Mouse (Mus musculus) thymus, postnatal 14 days (tissue): ENCODE measurements around the gene Nthl1.

Source experiments
- DNase-seq: peaks from one replicate; pipeline ENCODE4 v3.0.0; 2021

The Nthl1 gene

GRCm38 (mm10) chr17:24630072-24630471, 2.4 kb upstream of the Nthl1 start:
- no peak for DNase-seq

DNA sequence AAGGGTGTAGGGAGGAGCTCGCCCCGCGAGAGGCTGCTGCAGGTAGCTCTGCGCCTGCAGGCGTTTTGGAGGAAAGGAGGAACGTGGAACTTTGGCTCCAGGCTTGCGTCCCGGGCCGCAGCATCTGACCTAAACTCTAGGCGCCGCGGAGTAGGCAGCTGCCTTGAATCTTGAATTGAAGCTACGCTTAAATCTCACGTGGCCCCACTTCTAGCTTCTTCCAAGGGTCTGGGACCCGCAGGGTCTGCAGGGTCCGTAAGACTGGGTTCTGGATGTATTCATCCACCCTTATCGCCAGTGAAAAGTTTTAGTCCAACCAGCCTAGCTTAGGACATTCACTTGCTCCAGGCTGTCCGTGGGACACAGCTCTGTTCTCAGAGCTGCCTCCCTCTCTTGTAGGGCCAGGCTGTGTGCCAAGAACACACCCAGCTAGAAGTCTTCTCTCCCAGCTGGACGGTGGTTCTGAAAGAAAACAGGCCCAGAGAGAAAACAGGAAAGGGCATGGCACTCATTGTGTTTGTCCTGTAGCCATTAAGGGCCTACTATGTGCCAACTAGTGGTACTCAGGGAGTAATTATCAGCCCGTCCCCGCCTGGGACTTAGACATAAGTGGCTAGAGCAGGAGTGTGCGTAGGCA, 451 bp downstream of the Nthl1 start:
- no peak for DNase-seq

GRCm38 (mm10) chr17:24633831-24634230, 1.4 kb downstream of the Nthl1 start:
- no peak for DNase-seq

GRCm38 (mm10) chr17:24635024-24635423, 2.5 kb downstream of the Nthl1 start:
- DNase-seq: no peak

- no peak for DNase-seq
Measured at GRCm38 (mm10) chr17:24635694-24636093, 3.2 kb downstream of the Nthl1 start.

DNA sequence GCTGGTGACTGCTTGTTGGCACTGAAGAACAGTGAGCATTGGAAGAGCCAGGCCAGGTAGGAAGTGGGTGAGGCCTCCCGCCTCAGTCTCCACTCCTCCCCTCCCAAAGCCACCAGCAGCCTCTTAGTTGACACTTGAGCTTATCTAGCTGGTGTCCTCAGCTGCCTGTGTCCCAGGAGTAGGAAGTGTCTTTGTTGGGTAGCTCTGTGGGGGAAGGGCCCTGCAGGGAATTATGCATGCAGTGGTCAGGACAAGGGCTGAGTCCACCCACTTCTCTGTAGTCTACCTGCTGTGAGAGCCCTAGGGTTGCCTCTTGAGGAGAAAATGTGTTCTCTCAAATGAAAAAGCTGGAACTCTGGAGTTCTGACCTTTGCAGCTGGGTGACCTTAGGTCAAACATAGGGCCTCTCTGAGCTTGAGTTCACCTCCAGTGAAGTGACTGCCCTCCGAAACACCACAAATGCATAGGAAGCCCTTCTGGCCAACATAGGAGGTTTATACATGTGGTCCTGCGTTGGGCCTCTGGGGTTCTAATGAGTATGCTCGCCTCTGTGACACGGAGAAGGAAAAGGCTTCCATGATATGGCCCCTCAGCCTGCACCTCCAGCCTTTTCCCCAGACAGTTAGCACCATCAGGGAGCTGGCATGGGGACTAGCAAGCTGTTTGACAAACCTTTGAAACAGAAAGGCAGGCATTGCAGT, 4.5 kb downstream of the Nthl1 start:
- DNase-seq: no peak

GRCm38 (mm10) chr17:24638214-24638613, 5.7 kb downstream of the Nthl1 start:
- DNase-seq: no peak

DNA sequence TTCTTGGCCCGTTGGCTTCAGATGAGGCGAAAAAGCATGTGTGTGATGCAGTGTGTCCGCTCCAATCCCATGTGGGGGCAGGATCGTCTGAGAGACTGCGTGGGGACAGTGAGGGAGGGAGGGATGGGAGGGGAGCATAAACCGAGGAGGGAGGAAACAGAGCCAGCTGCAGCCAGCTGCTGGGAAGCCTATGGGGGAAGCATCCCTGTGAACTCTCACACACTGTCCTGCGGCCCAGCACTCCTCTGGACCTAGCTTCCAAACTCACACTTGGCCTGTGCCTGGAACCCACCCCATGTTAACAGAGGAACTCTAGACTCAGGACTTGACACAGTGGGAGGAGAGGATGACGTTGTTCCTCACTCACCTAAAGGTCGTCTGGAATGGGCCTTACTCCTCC, 6.4 kb downstream of the Nthl1 start:
- no peak for DNase-seq

DNA sequence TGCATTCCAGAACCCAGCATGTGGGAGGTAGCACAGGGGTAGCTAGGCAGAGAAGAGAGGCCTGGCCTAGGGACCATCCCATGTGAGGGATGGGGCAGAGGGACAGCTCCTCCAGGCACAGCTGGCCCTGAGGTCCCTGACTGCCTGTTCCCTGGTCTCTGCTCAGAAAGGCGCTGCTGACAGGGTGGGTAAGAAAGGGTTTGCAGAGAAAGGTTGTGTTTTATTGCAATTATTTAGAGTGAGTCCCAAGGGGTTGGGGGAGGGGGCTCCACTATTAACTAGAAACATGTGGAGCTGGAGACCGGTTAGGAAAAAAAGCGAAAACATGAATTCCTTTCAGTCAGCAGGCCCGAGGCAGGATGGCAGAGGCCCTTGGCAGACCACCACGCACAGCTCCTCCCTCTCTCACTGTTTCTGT, 7.1 kb downstream of the Nthl1 start:
- no peak for DNase-seq

GRCm38 (mm10) chr17:24640119-24640518, 7.6 kb downstream of the Nthl1 start:
- DNase-seq: no peak

DNA sequence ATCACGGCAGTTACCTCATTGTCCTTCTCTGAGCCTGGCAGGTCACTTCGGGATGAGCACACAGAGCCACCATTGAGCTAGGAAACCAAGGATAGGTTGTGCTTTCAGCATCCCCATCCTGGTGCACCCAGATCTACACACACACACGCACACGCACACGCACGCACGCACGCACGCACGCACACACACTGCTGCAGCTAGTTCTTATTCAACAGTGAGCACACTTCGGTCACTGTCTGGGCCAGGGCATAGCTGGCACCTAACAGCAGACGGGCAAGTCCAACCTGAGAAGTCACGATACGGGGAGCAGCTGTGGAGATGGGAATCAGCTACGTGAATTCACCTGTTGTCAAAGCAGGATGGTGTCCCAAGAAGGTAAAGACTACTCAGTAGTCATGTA, 8.1 kb downstream of the Nthl1 start:
- no peak for DNase-seq

DNA sequence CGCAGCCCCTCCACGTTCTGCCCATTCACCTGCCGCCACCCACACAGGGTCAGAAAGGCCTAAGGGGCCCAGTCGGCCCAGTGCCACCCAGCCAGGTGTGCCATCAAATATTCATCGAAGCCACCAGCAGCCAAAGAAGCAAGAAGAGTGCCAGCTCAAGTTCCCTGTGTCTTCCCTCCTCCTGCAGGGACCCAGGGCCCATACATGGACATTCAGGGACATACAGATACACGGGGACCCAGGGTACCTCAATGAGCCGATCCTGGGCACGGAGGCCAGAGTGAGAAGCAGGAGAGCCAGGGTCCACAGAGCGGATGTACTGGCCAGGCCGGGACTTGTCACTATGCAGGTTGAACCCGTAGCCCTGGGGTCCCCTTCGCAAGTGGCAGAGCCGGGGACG, 9.5 kb downstream of the Nthl1 start:
- DNase-seq: no peak

DNA sequence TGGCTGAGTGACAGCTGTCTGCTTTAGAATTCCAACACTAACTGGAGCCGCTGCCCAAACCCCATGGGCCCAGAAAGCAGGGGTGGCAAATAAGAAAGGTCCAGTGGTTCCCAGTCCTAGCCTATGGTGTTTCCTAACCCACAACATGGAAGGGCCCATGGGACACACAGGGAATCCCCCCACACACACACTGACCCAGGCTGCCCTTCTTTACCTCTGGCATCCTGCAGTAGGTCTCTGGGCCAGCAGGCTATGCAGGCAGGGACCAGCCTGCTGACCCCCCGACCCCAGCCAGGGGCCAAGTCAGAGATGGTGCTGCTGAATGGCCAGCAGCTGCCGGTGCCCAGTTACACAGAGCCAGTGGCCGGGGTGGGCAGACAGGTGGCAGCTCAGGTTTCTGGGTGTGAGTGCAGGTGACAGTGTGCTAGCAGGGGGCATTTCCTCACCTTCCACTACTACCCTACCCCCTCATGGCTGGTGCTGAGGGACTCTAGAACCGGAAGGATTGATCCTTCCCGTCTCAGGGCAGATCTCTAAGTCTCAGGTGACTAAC, 10.4 kb downstream of the Nthl1 start:
- no peak for DNase-seq

- no peak for DNase-seq
Measured at GRCm38 (mm10) chr17:24644030-24644715, 11.7 kb downstream of the Nthl1 start.

DNA sequence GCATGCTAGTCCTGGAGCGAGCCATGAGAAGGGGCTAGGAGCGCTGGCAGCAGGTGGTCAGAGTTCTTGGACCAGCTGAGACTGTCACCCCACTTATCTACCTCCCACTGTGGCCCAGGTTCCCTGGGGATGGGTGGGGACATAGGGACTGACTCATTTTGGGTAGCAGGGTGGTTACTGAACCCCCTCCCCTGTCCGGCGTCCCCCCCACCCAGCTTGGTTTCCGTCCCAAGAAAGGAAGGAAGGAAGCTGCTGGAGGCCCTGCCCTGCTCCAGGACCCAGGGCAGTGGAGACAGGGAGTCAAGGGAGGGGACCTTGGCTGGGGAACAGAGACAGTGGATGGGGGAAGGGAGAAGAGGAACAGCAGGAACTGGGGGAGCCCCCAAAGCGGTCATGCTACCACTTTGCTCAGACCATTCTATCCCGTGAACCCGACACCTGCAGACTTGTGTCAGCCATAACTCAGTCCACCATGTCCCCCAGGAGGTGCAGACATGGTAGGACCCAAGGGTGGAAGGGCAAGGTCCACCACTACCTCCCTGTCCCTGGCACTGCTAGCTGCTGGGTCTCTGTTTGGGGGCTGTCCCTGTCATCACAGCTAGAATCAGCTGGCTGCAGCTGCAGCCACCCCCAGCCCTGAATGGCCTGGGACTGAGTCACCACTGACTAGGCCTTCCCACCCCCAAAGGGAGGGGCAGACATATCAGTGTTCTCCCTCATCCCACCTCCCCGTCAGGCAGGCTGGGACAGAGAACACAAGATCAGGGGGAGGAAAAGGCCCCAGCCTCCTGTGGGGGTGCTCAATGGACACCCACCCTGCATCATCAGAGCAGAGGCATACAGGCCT, 12.6 kb downstream of the Nthl1 start:
- DNase-seq: no peak

DNA sequence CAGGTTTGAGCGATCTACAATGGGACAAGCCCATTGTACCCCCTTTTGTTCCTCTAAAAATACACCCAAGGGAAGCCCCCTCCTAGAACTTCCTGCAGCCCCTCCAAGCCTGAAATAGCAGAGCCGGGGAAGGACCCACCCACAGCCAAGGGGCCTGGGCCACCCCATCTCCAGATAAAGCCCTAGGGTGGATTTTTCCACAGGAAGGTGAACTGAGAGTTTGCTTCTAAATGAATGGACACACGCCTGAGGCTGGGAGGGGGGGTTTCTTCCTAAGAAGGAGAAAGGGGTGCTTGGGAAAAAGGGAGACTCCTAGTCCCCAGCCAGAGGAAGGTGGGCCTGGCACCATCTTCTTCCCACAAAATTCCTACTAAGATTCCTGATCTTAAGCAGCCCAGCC, 13.4 kb downstream of the Nthl1 start:
- DNase-seq: no peak

DNA sequence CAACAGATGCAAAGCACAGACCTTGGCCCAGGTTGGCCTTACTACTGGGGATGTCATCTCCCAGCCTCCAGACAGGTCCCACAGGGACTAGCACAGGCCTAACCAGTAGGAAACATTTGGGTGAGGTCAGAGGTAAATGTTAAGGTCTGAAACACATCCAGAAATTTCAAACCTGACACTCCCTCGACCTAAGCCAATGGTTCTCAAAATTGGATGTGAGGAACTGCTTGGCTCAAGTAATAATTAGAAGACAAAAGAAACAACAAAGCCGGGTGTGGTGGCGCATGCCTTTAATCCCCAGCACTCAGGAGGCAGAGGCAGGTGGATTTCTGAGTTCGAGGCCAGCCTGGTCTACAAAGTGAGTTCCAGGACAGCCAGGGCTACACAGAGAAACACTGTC, 13.9 kb downstream of the Nthl1 start:
- DNase-seq: no peak

DNA sequence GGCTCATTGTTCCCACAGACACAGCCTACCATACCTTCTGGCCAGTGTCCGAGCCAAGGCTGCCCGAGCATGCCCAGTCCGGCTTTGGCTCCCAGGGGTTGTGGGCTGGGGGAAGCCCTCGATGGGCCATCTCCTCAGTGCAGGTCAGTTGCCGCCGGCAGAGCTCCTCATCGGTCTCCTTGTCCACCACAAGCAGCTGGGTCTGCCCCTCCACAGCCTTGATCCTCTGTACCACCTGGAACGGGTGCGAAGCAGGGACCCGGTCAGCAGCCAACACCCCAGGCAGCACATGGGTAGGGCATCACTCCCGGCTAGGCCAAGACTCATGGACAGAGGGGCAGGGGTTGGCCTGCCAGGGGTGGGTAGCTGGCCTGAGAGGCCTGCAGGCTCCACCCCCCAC, 15.0 kb downstream of the Nthl1 start:
- DNase-seq: no peak

GRCm38 (mm10) chr17:24648731-24649377, 16.4 kb downstream of the Nthl1 start:
- DNase-seq: no peak

DNA sequence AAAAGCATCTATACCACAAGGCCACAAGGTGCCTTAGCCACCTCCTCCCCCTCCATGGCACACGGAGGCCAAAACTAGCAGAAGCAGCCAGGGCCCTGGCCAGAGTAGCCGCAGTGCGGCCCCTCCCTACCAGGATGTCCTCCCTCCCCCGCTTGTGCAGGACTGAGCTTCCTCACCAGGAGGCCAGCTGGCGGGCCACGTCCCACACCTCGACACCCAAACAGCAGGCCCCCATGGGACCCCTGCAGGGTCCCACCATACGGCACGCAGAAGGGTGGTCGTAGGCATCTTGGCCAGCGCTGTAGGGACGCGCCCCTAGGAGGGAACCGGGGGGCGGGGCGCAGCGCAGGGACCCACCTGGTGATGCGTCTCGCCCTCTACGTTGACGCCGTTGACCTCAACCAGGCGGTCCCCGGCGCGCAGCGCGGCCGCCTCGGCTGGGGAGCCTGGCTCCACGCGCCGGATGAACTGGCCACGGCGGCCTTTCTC, 17.1 kb downstream of the Nthl1 start:
- peak; percentile 24 for DNase-seq

- peak; percentile 51 for DNase-seq
Measured at GRCm38 (mm10) chr17:24650070-24650616, 17.7 kb downstream of the Nthl1 start, which contains the start of gene Slc9a3r2. TSS of gene Slc9a3r2 (minus strand) at chr17:24650327.

- no peak for DNase-seq
Measured at GRCm38 (mm10) chr17:24650766-24651165, 18.3 kb downstream of the Nthl1 start.
